Mouse (Mus musculus) ES-Bruce4 (cell line): ENCODE measurements around the gene Olfr33. TPM values are rescaled to one million over a fixed set of nuclear protein-coding genes. Genes with fewer than 3 reads are reported as not detected.

ENCODE experiments used
- H3K27ac ChIP-seq: 2 replicates; pipeline ENCODE4 v1.5.1; 2012; ENCODE audit warnings: low read length, inconsistent platforms; ENCODE audit not compliant: insufficient read depth
- H3K27me3 ChIP-seq: 2 replicates; pipeline ENCODE4 v1.6.1; 2012; ENCODE audit warnings: mild to moderate bottlenecking, low read length, inconsistent platforms; ENCODE audit not compliant: control insufficient read depth, poor library complexity, insufficient read depth, severe bottlenecking
- H3K36me3 ChIP-seq: 2 replicates; pipeline ENCODE4 v1.6.1; 2012; ENCODE audit warnings: inconsistent platforms, mild to moderate bottlenecking, low read length, moderate library complexity; ENCODE audit not compliant: control insufficient read depth, poor library complexity, insufficient read depth, severe bottlenecking
- H3K4me1 ChIP-seq: one replicate; pipeline ENCODE4 v1.8.1; 2011; ENCODE audit warnings: low read length; ENCODE audit not compliant: control insufficient read depth, insufficient read depth
- H3K4me3 ChIP-seq: 2 replicates; pipeline ENCODE4 v1.5.1; 2011; ENCODE audit warnings: low read depth, mild to moderate bottlenecking, low read length
- H3K9ac ChIP-seq: 2 replicates; pipeline ENCODE4 v1.6.1; 2012; ENCODE audit warnings: low read depth, mild to moderate bottlenecking, inconsistent platforms; ENCODE audit not compliant: poor library complexity, severe bottlenecking
- H3K9me3 ChIP-seq: replicated peaks from 2 replicates; pipeline ENCODE4 v1.6.1; 2012; ENCODE audit warnings: mild to moderate bottlenecking, low read length, inconsistent platforms; ENCODE audit not compliant: control insufficient read depth, poor library complexity, insufficient read depth, severe bottlenecking
- CTCF ChIP-seq: IDR thresholded peaks from one replicate; pipeline ENCODE4 v1.8.1; 2011; ENCODE audit warnings: low read depth, low read length
- EP300 ChIP-seq: IDR thresholded peaks from 2 replicates; pipeline ENCODE4 v1.6.1; 2011; ENCODE audit warnings: low read depth, low read length; ENCODE audit not compliant: insufficient read depth
- POLR2A ChIP-seq: IDR thresholded peaks from one replicate; pipeline ENCODE4 v1.8.1; 2011; ENCODE audit warnings: low read length; ENCODE audit not compliant: insufficient read depth
- polyA plus RNA-seq: library from polyadenylated mRNA; stranded (reverse); fragments of >200 nt; gene quantifications from 2 replicates; pipeline ENCODE4 v1.2.4, GENCODE M21; 2011; ENCODE audit warnings: low read depth; ENCODE audit not compliant: missing spikeins, insufficient read depth, insufficient read length

The Olfr33 gene
- polyA plus RNA-seq, 1 experiment: not detected

DNA sequence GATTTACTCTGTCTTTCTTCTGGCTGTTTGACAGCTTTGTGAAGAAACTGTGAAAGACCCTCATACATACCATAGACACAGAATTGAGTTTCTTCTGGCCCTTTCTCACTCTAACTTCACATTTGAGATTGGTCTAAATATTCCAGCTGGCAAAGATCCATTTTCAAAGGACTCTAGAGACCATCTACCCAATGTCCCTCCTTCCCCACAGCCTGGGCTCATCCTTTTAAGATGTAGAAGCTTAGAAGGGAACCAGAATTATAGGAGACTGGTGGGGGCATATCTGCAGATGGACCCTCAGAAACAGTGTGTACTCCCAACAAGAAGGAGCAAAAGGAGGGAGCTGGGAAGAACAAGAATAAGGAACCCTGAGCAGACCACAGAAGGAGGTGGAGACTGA is 17.0 kb downstream of the Olfr33 start, which contains the start of gene Olfr558:
Gene Olfr558 (plus strand): TSS at position 301 of the 400 bp plus-strand sequence.
- TF ChIP-seq POLR2A (no peak), EP300 (no peak), CTCF (no peak)

GRCm38 (mm10) chr7:102698461-102698860 is 20.4 kb downstream of the Olfr33 start:
- H3K4me3 ChIP-seq: no peak overlapping the region
- H3K9ac ChIP-seq: no peak overlapping the region
- TF ChIP-seq POLR2A (no peak), CTCF (no peak), EP300 (no peak)
- H3K4me1 ChIP-seq: no peaks in the 10 kb centered on the region
- H3K9me3 ChIP-seq: no peaks in the 10 kb centered on the region
- H3K36me3 ChIP-seq: no peaks in the 10 kb centered on the region
- no peaks in the 10 kb centered on the region for H3K27me3 ChIP-seq
- H3K27ac ChIP-seq: no peak overlapping the region

More for the DNA sequence above, 17.0 kb downstream of the Olfr33 start, which contains the start of gene Olfr558:
- no peak within 1 kb of the TSS for H3K9ac ChIP-seq
- H3K4me1 ChIP-seq: no peaks in the 10 kb centered on the region
- no peaks in the 10 kb centered on the region for H3K27me3 ChIP-seq
- no peak within 1 kb of the TSS for H3K27ac ChIP-seq
- H3K4me3 ChIP-seq: no peak within 1 kb of the TSS
- H3K9me3 ChIP-seq: no peaks in the 10 kb centered on the region
- H3K36me3 ChIP-seq: no peaks in the 10 kb centered on the region

DNA sequence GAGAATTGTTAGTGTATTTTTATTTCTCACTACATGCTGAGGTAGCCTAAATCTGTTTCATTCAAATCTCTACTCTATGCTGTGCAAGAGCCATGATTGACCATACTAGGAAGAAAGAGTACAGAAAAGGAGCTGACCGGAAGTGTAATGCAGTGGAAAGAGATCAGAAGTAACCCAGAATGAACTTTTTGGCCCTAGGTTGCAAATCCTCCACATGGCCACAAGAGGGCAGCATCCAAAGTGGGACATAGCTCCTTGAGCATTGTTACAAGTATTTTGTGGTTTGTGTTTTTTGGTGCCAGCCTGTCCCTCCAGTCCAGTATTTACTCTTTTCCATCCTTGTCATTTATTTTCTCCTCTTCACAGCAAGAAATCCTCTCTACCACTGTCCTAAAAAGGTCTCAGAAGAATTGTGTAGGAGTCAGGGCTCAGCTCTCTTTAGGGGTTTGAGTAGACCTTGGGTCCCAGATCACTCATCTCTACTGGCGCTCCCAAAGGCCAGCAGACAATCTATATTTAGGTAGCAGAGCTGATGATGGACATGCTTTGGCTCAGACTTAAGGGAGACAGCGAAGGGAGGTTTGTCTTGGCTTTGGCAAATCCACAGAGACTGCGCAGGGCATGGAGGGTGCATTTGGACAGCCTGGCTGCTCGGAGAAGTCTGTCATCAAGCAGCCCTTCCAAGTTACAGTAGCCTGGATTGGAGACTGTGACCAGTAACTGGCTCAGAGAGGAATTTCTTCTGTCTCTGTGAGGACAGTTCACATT is 23.3 kb downstream of the Olfr33 start, which contains the start of gene Olfr557:
Gene Olfr557 (plus strand): TSS at position 553 of the 768 bp plus-strand sequence.
- Histone ChIP-seq H3K9ac (no peak within 1 kb of the TSS), H3K27ac (no peak within 1 kb of the TSS), H3K4me1 (no peaks in the 10 kb centered on the region), H3K27me3 (no peaks in the 10 kb centered on the region), H3K36me3 (no peaks in the 10 kb centered on the region), H3K4me3 (no peak within 1 kb of the TSS), H3K9me3 (no peaks in the 10 kb centered on the region)
- peak; percentile 57 for TF ChIP-seq CTCF
- TF ChIP-seq EP300: no peak
- TF ChIP-seq POLR2A: no peak

DNA sequence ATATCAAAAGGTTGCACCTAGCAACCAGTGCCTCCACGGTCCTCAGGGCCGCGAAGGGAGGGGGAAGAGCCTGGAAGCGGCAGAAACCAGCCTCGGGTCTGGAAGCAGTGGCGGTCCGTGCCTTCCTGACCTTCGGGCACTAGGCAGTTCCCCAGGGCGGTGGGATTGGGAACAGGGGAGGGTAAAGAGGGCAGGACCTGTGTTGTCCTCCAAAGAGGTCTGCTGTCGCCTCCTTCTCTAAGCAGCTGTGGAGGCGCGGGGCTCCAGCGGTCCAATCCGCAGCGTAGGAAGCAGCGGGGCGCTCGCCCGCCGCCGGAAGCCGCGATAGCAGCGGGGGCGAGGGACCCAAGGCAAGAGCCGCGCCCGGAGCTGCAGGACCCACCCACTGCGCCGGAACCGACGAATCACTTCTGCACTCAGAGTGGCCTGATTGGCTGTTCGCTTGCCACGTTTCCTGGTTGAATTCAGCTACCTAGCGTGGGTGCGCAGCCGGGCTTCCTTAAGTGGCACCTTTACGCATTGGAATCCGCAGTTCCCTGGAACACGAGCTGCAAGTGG is 31.8 kb downstream of the Olfr33 start, which contains the start of gene Trim68:
Gene Trim68 (minus strand): TSS at position 384 of the 558 bp plus-strand sequence.
- Histone ChIP-seq H3K9ac (peak within 1 kb of the TSS; percentile 73), H3K27ac (no peak within 1 kb of the TSS), H3K27me3 (no peaks in the 10 kb centered on the region; the same call in 1 of the 2 replicates), H3K36me3 (no peaks in the 10 kb centered on the region), H3K4me1 (no peaks in the 10 kb centered on the region), H3K9me3 (peaks cover 2% of the 10 kb centered on the region; the same call in 1 of the 2 replicates), H3K4me3 (peak within 1 kb of the TSS; percentile 87)
- TF ChIP-seq CTCF (no peak), POLR2A (no peak), EP300 (no peak)

GRCm38 (mm10) chr7:102681916-102682315 is 37.0 kb downstream of the Olfr33 start:
- Histone ChIP-seq H3K27ac (no peak overlapping the region), H3K9ac (no peak overlapping the region), H3K36me3 (no peaks in the 10 kb centered on the region), H3K9me3 (no peaks in the 10 kb centered on the region), H3K4me3 (no peak overlapping the region), H3K4me1 (no peaks in the 10 kb centered on the region), H3K27me3 (no peaks in the 10 kb centered on the region; the same call in 1 of the 2 replicates)
- no peak for TF ChIP-seq CTCF
- no peak for TF ChIP-seq POLR2A
- no peak for TF ChIP-seq EP300

GRCm38 (mm10) chr7:102676225-102676624 is 42.6 kb downstream of the Olfr33 start:
- no peak overlapping the region for H3K27ac ChIP-seq
- H3K27me3 ChIP-seq: no peaks in the 10 kb centered on the region
- H3K9ac ChIP-seq: no peak overlapping the region
- TF ChIP-seq POLR2A (no peak), EP300 (no peak), CTCF (no peak)
- H3K4me1 ChIP-seq: no peaks in the 10 kb centered on the region
- H3K9me3 ChIP-seq: no peaks in the 10 kb centered on the region
- H3K4me3 ChIP-seq: no peak overlapping the region
- no peaks in the 10 kb centered on the region for H3K36me3 ChIP-seq
